Mouse (Mus musculus): ENCODE results near the gene Hddc2.

DNA sequence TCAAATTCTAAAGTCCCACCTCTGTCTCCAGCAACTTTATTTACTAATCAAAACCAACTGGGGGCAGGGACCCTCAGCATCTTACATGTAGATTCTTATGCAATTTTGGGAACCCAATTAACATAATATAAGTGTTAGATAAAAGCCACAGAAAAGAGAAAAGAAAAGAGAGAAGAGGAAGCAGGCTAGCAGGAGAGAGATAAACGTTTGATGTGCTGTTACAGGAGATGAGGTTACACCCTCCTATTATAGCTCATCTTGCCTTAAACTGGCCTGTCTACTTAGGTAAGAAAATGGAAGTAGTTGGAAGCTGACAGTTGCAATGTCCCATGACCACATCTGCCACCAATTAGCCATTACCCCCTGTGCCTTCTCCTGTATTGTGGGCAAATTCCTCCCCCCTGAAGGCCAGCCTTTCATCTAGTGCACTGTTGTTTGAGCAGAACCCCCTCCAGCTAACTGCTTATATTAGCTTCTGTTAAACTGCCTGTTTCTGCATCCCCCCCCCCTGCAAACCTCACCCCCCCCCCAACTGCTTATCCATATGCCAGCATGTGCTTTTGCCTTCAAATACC is 6.1 kb upstream of the Hddc2 start:
- TF ChIP-seq CTCF (IDR thresholded peaks at IDR 0.05; ENCODE audit: low read depth) (no peak), EP300 (IDR thresholded peaks at IDR 0.05; ENCODE audit: low read depth) (no peak)
